Mouse (Mus musculus): ENCODE data around the gene Pde4c. TPM values are rescaled to one million over a fixed set of nuclear protein-coding genes. Genes with fewer than 3 reads are reported as not detected.

The Pde4c gene
- polyA plus RNA-seq, 1 experiment from 2014 or later, result 0.05 TPM

- WGBS, result 42% methylated on average over 7 of the region's 7 CpGs
- Histone ChIP-seq H3K9ac (no peak overlapping the region), H3K4me3 (no peak overlapping the region), H3K36me3 (peaks cover 8% of the 10 kb centered on the region), H3K4me2 (no peak overlapping the region), H3K9me3 (replicated peaks) (no peaks in the 10 kb centered on the region), H3K27me3 (replicated peaks) (no peaks in the 10 kb centered on the region), H3K27ac (ENCODE audit: poor library complexity, severe bottlenecking) (no peak overlapping the region), H3K4me1 (replicated peaks) (peaks cover 14% of the 10 kb centered on the region)
- ATAC-seq (ENCODE audit: insufficient number of reproducible peaks, low FRiP score), result no peak
Measured at GRCm38 (mm10) chr8:70684291-70684690, 39.2 kb upstream of the Pde4c start.

GRCm38 (mm10) chr8:70687576-70687975 lies 35.9 kb upstream of the Pde4c start:
- no peaks in the 10 kb centered on the region for H3K36me3 ChIP-seq
- H3K4me2 ChIP-seq, result no peak overlapping the region
- H3K4me3 ChIP-seq, result no peak overlapping the region
- peaks cover 17% of the 10 kb centered on the region for H3K4me1 ChIP-seq (replicated peaks)
- H3K9me3 ChIP-seq (replicated peaks), result no peaks in the 10 kb centered on the region
- no peaks in the 10 kb centered on the region for H3K27me3 ChIP-seq (replicated peaks)
- H3K9ac ChIP-seq, result no peak overlapping the region
- H3K27ac ChIP-seq (ENCODE audit: poor library complexity, severe bottlenecking), result no peak overlapping the region
- 75% methylated on average over 8 of the region's 8 CpGs for WGBS
- ATAC-seq (ENCODE audit: insufficient number of reproducible peaks, low FRiP score), result no peak

GRCm38 (mm10) chr8:70688136-70688535 lies 35.4 kb upstream of the Pde4c start:
- Histone ChIP-seq H3K4me1 (replicated peaks) (peaks cover 15% of the 10 kb centered on the region), H3K4me3 (no peak overlapping the region), H3K36me3 (no peaks in the 10 kb centered on the region), H3K27me3 (replicated peaks) (no peaks in the 10 kb centered on the region), H3K27ac (ENCODE audit: poor library complexity, severe bottlenecking) (no peak overlapping the region), H3K4me2 (no peak overlapping the region), H3K9me3 (replicated peaks) (no peaks in the 10 kb centered on the region), H3K9ac (no peak overlapping the region)
- no peak for ATAC-seq (ENCODE audit: insufficient number of reproducible peaks, low FRiP score)
- 73% methylated on average over 3 of the region's 3 CpGs for WGBS

GRCm38 (mm10) chr8:70689892-70690390 lies 33.6 kb upstream of the Pde4c start:
- Histone ChIP-seq H3K4me1 (replicated peaks) (peaks cover 25% of the 10 kb centered on the region), H3K9me3 (replicated peaks) (no peaks in the 10 kb centered on the region), H3K27me3 (replicated peaks) (no peaks in the 10 kb centered on the region), H3K4me2 (no peak overlapping the region), H3K4me3 (no peak overlapping the region), H3K36me3 (no peaks in the 10 kb centered on the region), H3K9ac (no peak overlapping the region), H3K27ac (ENCODE audit: poor library complexity, severe bottlenecking) (no peak overlapping the region)
- WGBS, result 84% methylated on average over 5 of the region's 5 CpGs
- ATAC-seq (ENCODE audit: insufficient number of reproducible peaks, low FRiP score), result no peak

GRCm38 (mm10) chr8:70691230-70691629 lies 32.3 kb upstream of the Pde4c start:
- Histone ChIP-seq H3K27ac (ENCODE audit: poor library complexity, severe bottlenecking) (0 out of 2 replicates have a peak overlapping the region, but pooled peaks have one; percentile 26), H3K4me3 (peak overlapping the region; percentile 33; the same call in 1 of the 2 replicates), H3K4me2 (peak overlapping the region; percentile 72), H3K27me3 (replicated peaks) (no peaks in the 10 kb centered on the region), H3K4me1 (replicated peaks) (peaks cover 38% of the 10 kb centered on the region), H3K36me3 (no peaks in the 10 kb centered on the region), H3K9ac (peak overlapping the region; percentile 73; the same call in 1 of the 2 replicates), H3K9me3 (replicated peaks) (no peaks in the 10 kb centered on the region)
- ATAC-seq (ENCODE audit: insufficient number of reproducible peaks, low FRiP score), result no peak
- 68% methylated on average over 4 of the region's 4 CpGs for WGBS

GRCm38 (mm10) chr8:70691727-70692231 lies 31.7 kb upstream of the Pde4c start:
- H3K9ac ChIP-seq, result peak overlapping the region; percentile 73
- peak overlapping the region; percentile 26; the same call in 1 of the 2 replicates for H3K27ac ChIP-seq (ENCODE audit: poor library complexity, severe bottlenecking)
- peak; percentile 15; the same call in 1 of the 2 replicates for ATAC-seq (ENCODE audit: insufficient number of reproducible peaks, low FRiP score)
- H3K27me3 ChIP-seq (replicated peaks), result no peaks in the 10 kb centered on the region
- peak overlapping the region; percentile 33 for H3K4me3 ChIP-seq
- H3K4me1 ChIP-seq (replicated peaks), result peaks cover 42% of the 10 kb centered on the region
- no peaks in the 10 kb centered on the region for H3K9me3 ChIP-seq (replicated peaks)
- no peaks in the 10 kb centered on the region for H3K36me3 ChIP-seq
- WGBS, result 1% methylated on average over 20 of the region's 20 CpGs
- peak overlapping the region; percentile 72 for H3K4me2 ChIP-seq

GRCm38 (mm10) chr8:70693636-70694035 lies 29.9 kb upstream of the Pde4c start:
- H3K4me3 ChIP-seq, result no peak overlapping the region
- 68% methylated on average over 5 of the region's 5 CpGs for WGBS
- no peaks in the 10 kb centered on the region for H3K9me3 ChIP-seq (replicated peaks)
- H3K4me1 ChIP-seq (replicated peaks), result peaks cover 57% of the 10 kb centered on the region
- no peak for ATAC-seq (ENCODE audit: insufficient number of reproducible peaks, low FRiP score)
- no peaks in the 10 kb centered on the region for H3K27me3 ChIP-seq (replicated peaks)
- no peaks in the 10 kb centered on the region for H3K36me3 ChIP-seq
- no peak overlapping the region; the same call in 1 of the 2 replicates for H3K27ac ChIP-seq (ENCODE audit: poor library complexity, severe bottlenecking)
- no peak overlapping the region for H3K9ac ChIP-seq
- H3K4me2 ChIP-seq, result no peak overlapping the region

GRCm38 (mm10) chr8:70695318-70696018 lies 28.1 kb upstream of the Pde4c start:
- 33% methylated on average over 32 of the region's 32 CpGs for WGBS
- Histone ChIP-seq H3K4me3 (no peak overlapping the region), H3K9me3 (replicated peaks) (no peaks in the 10 kb centered on the region), H3K27me3 (replicated peaks) (no peaks in the 10 kb centered on the region), H3K27ac (ENCODE audit: poor library complexity, severe bottlenecking) (peak overlapping the region; percentile 96), H3K9ac (peak overlapping the region; percentile 56), H3K4me2 (peak overlapping the region; percentile 61), H3K4me1 (replicated peaks) (peaks cover 55% of the 10 kb centered on the region), H3K36me3 (no peaks in the 10 kb centered on the region)
- no peak for ATAC-seq (ENCODE audit: insufficient number of reproducible peaks, low FRiP score)

- H3K4me2 ChIP-seq, result peak overlapping the region; percentile 61
- peak overlapping the region; percentile 96 for H3K27ac ChIP-seq (ENCODE audit: poor library complexity, severe bottlenecking)
- H3K36me3 ChIP-seq, result peaks cover 3% of the 10 kb centered on the region; the same call in 1 of the 2 replicates
- H3K9ac ChIP-seq, result peak overlapping the region; percentile 61
- WGBS, result 4% methylated on average over 31 of the region's 31 CpGs
- H3K4me1 ChIP-seq (replicated peaks), result peaks cover 59% of the 10 kb centered on the region
- H3K9me3 ChIP-seq (replicated peaks), result no peaks in the 10 kb centered on the region
- peak; percentile 56 for ATAC-seq (ENCODE audit: insufficient number of reproducible peaks, low FRiP score)
- H3K27me3 ChIP-seq (replicated peaks), result no peaks in the 10 kb centered on the region
- peak overlapping the region; percentile 10; the same call in 1 of the 2 replicates for H3K4me3 ChIP-seq
Measured at GRCm38 (mm10) chr8:70696019-70696885, 27.3 kb upstream of the Pde4c start.

- Histone ChIP-seq H3K4me3 (peak overlapping the region; percentile 10; the same call in 1 of the 2 replicates), H3K36me3 (peaks cover 7% of the 10 kb centered on the region; the same call in 1 of the 2 replicates), H3K4me2 (peak overlapping the region; percentile 61), H3K27ac (ENCODE audit: poor library complexity, severe bottlenecking) (peak overlapping the region; percentile 96), H3K9me3 (replicated peaks) (no peaks in the 10 kb centered on the region), H3K9ac (peak overlapping the region; percentile 61), H3K4me1 (replicated peaks) (peaks cover 58% of the 10 kb centered on the region), H3K27me3 (replicated peaks) (no peaks in the 10 kb centered on the region)
- no peak for ATAC-seq (ENCODE audit: insufficient number of reproducible peaks, low FRiP score)
- 29% methylated on average over 4 of the region's 4 CpGs for WGBS
Measured at GRCm38 (mm10) chr8:70696946-70697345, 26.6 kb upstream of the Pde4c start.

Data from heart, embryonic 12.5 days (tissue).